Mouse (Mus musculus) limb, embryonic 14.5 days (tissue): ENCODE data around the gene Ggt7. TPM values are rescaled to one million over a fixed set of nuclear protein-coding genes. Genes with fewer than 3 reads are reported as not detected.
"Not testable (repeated sequence)": the region's sequence is repeated elsewhere in the genome, so short reads cannot be mapped to it uniquely, and the experiment has no call there.

Experiments
- ATAC-seq: fragments of 200-750 bp; cut with Nextera tagmentation; 2 replicates; pipeline ENCODE4 v1.8.0; 2017; ENCODE audit warnings: low read depth, moderate number of reproducible peaks, moderate TSS enrichment; ENCODE audit not compliant: low FRiP score
- DNase-seq: peaks from one replicate; pipeline ENCODE4 v3.0.0-alpha.2; 2015; ENCODE audit warnings: low spot score
- H3K27ac ChIP-seq: fragments of 300-500 bp; sonication (generic); replicated peaks from 2 replicates; pipeline ENCODE4 v1.5.1; 2014; ENCODE audit warnings: low read depth, mild to moderate bottlenecking, low read length, moderate library complexity, mixed read lengths
- H3K27me3 ChIP-seq: fragments of 300-500 bp; sonication (generic); 2 replicates; pipeline ENCODE4 v1.6.1; 2014; ENCODE audit warnings: low read length, mixed read lengths; ENCODE audit not compliant: control insufficient read depth, insufficient read depth
- H3K36me3 ChIP-seq: fragments of 300-500 bp; sonication (generic); 2 replicates; pipeline ENCODE4 v1.6.1; 2014; ENCODE audit warnings: mild to moderate bottlenecking, low read length, moderate library complexity, mixed read lengths; ENCODE audit not compliant: control insufficient read depth, insufficient read depth
- H3K4me1 ChIP-seq: fragments of 300-500 bp; sonication (generic); 2 replicates; pipeline ENCODE4 v1.6.1; 2014; ENCODE audit warnings: antibody characterized with exemption, low read length, mixed read lengths; ENCODE audit not compliant: control insufficient read depth, insufficient read depth
- H3K4me2 ChIP-seq: fragments of 300-500 bp; sonication (generic); replicated peaks from 2 replicates; pipeline ENCODE4 v1.6.1; 2014; ENCODE audit warnings: low read depth, mild to moderate bottlenecking, low read length, moderate library complexity; ENCODE audit not compliant: severe bottlenecking
- H3K4me3 ChIP-seq: fragments of 300-500 bp; sonication (generic); replicated peaks from 2 replicates; pipeline ENCODE4 v1.5.1; 2014; ENCODE audit warnings: low read length
- H3K9ac ChIP-seq: fragments of 300-500 bp; sonication (generic); 2 replicates; pipeline ENCODE4 v1.6.1; 2014; ENCODE audit warnings: mild to moderate bottlenecking, low read depth, low read length, moderate library complexity; ENCODE audit not compliant: severe bottlenecking
- H3K9me3 ChIP-seq: fragments of 300-500 bp; sonication (generic); 2 replicates; pipeline ENCODE4 v1.6.1; 2016; ENCODE audit warnings: low read length; ENCODE audit not compliant: control insufficient read depth
- POLR2A ChIP-seq: fragments of 200-500 bp; IDR thresholded peaks from 2 replicates; pipeline ENCODE4 v1.8.0; 2012; ENCODE audit warnings: inconsistent platforms, mild to moderate bottlenecking, moderate library complexity, borderline replicate concordance; ENCODE audit not compliant: insufficient read depth, insufficient read length; ENCODE audit errors: extremely low read depth
- WGBS: fragments of 180-500 bp; shearing (Covaris S2); extraction: QIAGEN DNeasy Blood & Tissue Kit; methylation state at CpG from one replicate; pipeline ENCODE4 v1.1.7; 2014; 5-methylcytosine and 5-hydroxymethylcytosine counted together
- polyA plus RNA-seq, 2 experiments: library from polyadenylated mRNA; depleted of rRNA in 1 of 2; stranded (reverse) in 1 of 2; unstranded in 1 of 2; fragments of >200 nt; fragmentation: Nextera tagmentation in 1 of 2; extraction: Ambion mirVana in 1 of 2; gene quantifications; 2 replicates each; pipeline versions ENCODE4 v1.2.1 to v1.2.3; 2012 to 2014

Ggt7 gene
- polyA plus RNA-seq, 2 experiments = 3.7 to 18.0 TPM

- H3K4me2 ChIP-seq = no peak overlapping the region
- no peak for ATAC-seq
- no peaks in the 10 kb centered on the region for H3K36me3 ChIP-seq
- no peaks in the 10 kb centered on the region for H3K9me3 ChIP-seq
- H3K9ac ChIP-seq = no peak overlapping the region
- no peaks in the 10 kb centered on the region for H3K27me3 ChIP-seq
- no peak overlapping the region for H3K27ac ChIP-seq
- H3K4me1 ChIP-seq = no peaks in the 10 kb centered on the region
- no peak for DNase-seq
- TF ChIP-seq POLR2A = no peak
- no peak overlapping the region for H3K4me3 ChIP-seq
Observed at GRCm38 (mm10) chr2:155552949-155553354, 34.9 kb upstream of the Ggt7 start.

GRCm38 (mm10) chr2:155552336-155552735 lies 34.3 kb upstream of the Ggt7 start:
- Histone ChIP-seq H3K27me3 (no peaks in the 10 kb centered on the region), H3K36me3 (no peaks in the 10 kb centered on the region), H3K4me2 (no peak overlapping the region), H3K9me3 (no peaks in the 10 kb centered on the region), H3K27ac (no peak overlapping the region), H3K4me1 (no peaks in the 10 kb centered on the region), H3K4me3 (no peak overlapping the region), H3K9ac (no peak overlapping the region)
- no peak for ATAC-seq
- no peak for TF ChIP-seq POLR2A
- DNase-seq = no peak

DNA sequence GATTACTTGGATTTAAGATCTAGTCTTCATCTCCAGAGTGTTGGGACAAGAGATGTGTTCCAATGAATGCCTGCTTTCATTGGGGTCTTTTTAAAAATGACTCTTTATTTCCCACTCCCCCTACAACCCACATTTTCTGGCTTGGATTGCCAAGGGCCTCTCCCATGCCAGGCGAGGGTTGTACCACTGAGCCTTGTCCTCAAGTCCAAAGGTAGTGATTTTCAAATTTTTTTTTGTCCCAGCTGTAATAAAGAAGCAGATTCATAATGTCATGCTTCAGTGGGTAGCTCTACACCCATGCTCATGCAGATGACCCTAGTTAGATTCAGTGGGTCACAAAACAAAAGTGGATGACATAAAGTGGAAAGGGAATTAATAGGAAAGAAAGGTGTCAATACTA lies 28.9 kb upstream of the Ggt7 start:
- no peak for DNase-seq
- Histone ChIP-seq H3K4me3 (no peak overlapping the region), H3K9me3 (no peaks in the 10 kb centered on the region), H3K9ac (no peak overlapping the region), H3K27me3 (no peaks in the 10 kb centered on the region), H3K36me3 (no peaks in the 10 kb centered on the region), H3K4me1 (no peaks in the 10 kb centered on the region), H3K4me2 (no peak overlapping the region), H3K27ac (no peak overlapping the region)
- no peak for TF ChIP-seq POLR2A
- WGBS = 73% methylated on average over 1 of the region's 1 CpGs
- no peak for ATAC-seq

- Histone ChIP-seq H3K4me3 (no peak overlapping the region), H3K4me1 (no peaks in the 10 kb centered on the region), H3K27ac (no peak overlapping the region), H3K4me2 (no peak overlapping the region), H3K9ac (no peak overlapping the region), H3K36me3 (no peaks in the 10 kb centered on the region), H3K27me3 (no peaks in the 10 kb centered on the region), H3K9me3 (no peaks in the 10 kb centered on the region)
- WGBS = 77% methylated on average over 6 of the region's 6 CpGs
- TF ChIP-seq POLR2A = no peak
- no peak for ATAC-seq
- no peak for DNase-seq
Observed at GRCm38 (mm10) chr2:155540822-155541458, 22.9 kb upstream of the Ggt7 start.

- Histone ChIP-seq H3K9ac (no peak overlapping the region), H3K27ac (no peak overlapping the region), H3K9me3 (no peaks in the 10 kb centered on the region), H3K27me3 (no peaks in the 10 kb centered on the region), H3K4me3 (no peak overlapping the region), H3K36me3 (no peaks in the 10 kb centered on the region), H3K4me1 (no peaks in the 10 kb centered on the region), H3K4me2 (no peak overlapping the region)
- no peak for ATAC-seq
- no peak for DNase-seq
- no peak for TF ChIP-seq POLR2A
Observed at GRCm38 (mm10) chr2:155539696-155540095, 21.7 kb upstream of the Ggt7 start.

DNA sequence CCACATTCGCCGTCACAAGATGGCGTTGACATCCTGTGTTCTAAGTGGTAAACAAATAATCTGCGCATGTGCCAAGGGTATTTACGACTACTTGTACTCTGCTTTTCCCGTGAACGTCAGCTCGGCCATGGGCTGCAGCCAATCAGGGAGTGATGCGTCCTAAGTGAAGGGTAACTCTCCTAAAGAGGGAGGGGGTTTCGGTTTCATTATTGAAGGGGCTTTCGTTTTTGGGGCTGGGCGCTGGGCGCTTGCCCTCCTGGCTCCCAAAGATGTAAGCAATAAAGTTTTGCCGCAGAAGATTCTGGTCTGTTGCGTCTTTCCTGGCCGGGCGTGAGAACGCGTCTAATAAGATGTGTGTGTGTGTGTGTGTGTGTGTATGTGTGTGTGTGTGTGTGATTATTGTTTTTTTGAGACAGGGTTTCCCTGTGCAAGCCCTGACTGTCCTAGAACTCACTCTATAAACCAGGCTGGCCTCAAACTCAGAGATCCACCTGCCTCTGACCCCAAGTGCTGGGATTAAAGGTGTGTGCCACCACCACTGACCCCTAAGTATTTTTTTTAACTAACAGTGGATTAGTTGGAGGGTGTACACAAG lies 20.5 kb upstream of the Ggt7 start:
- H3K27me3 ChIP-seq, H3K4me2 ChIP-seq, ATAC-seq, DNase-seq, H3K4me1 ChIP-seq, H3K4me3 ChIP-seq, H3K9me3 ChIP-seq, H3K36me3 ChIP-seq, H3K9ac ChIP-seq, H3K27ac ChIP-seq: not testable (repeated sequence)
- 80% methylated on average over 13 of the region's 19 CpGs for WGBS
